Mouse (Mus musculus) limb, embryonic 14.5 days (tissue): ENCODE measurements around the gene Lin52. TPM values are rescaled to one million over a fixed set of nuclear protein-coding genes. Genes with fewer than 3 reads are reported as not detected.

Experiments
- ATAC-seq: fragments of 200-750 bp; cut with Nextera tagmentation; 2 replicates; pipeline ENCODE4 v1.8.0; 2017; ENCODE audit warnings: low read depth, moderate number of reproducible peaks, moderate TSS enrichment; ENCODE audit not compliant: low FRiP score
- DNase-seq: peaks from one replicate; pipeline ENCODE4 v3.0.0-alpha.2; 2015; ENCODE audit warnings: low spot score
- H3K27ac ChIP-seq: fragments of 300-500 bp; sonication (generic); replicated peaks from 2 replicates; pipeline ENCODE4 v1.5.1; 2014; ENCODE audit warnings: low read depth, mild to moderate bottlenecking, low read length, moderate library complexity, mixed read lengths
- H3K27me3 ChIP-seq: fragments of 300-500 bp; sonication (generic); 2 replicates; pipeline ENCODE4 v1.6.1; 2014; ENCODE audit warnings: low read length, mixed read lengths; ENCODE audit not compliant: control insufficient read depth, insufficient read depth
- H3K36me3 ChIP-seq: fragments of 300-500 bp; sonication (generic); 2 replicates; pipeline ENCODE4 v1.6.1; 2014; ENCODE audit warnings: mild to moderate bottlenecking, low read length, moderate library complexity, mixed read lengths; ENCODE audit not compliant: control insufficient read depth, insufficient read depth
- H3K4me1 ChIP-seq: fragments of 300-500 bp; sonication (generic); 2 replicates; pipeline ENCODE4 v1.6.1; 2014; ENCODE audit warnings: antibody characterized with exemption, low read length, mixed read lengths; ENCODE audit not compliant: control insufficient read depth, insufficient read depth
- H3K4me2 ChIP-seq: fragments of 300-500 bp; sonication (generic); replicated peaks from 2 replicates; pipeline ENCODE4 v1.6.1; 2014; ENCODE audit warnings: low read depth, mild to moderate bottlenecking, low read length, moderate library complexity; ENCODE audit not compliant: severe bottlenecking
- H3K4me3 ChIP-seq: fragments of 300-500 bp; sonication (generic); replicated peaks from 2 replicates; pipeline ENCODE4 v1.5.1; 2014; ENCODE audit warnings: low read length
- H3K9ac ChIP-seq: fragments of 300-500 bp; sonication (generic); 2 replicates; pipeline ENCODE4 v1.6.1; 2014; ENCODE audit warnings: mild to moderate bottlenecking, low read depth, low read length, moderate library complexity; ENCODE audit not compliant: severe bottlenecking
- H3K9me3 ChIP-seq: fragments of 300-500 bp; sonication (generic); 2 replicates; pipeline ENCODE4 v1.6.1; 2016; ENCODE audit warnings: low read length; ENCODE audit not compliant: control insufficient read depth
- POLR2A ChIP-seq: fragments of 200-500 bp; IDR thresholded peaks from 2 replicates; pipeline ENCODE4 v1.8.0; 2012; ENCODE audit warnings: inconsistent platforms, mild to moderate bottlenecking, moderate library complexity, borderline replicate concordance; ENCODE audit not compliant: insufficient read depth, insufficient read length; ENCODE audit errors: extremely low read depth
- WGBS: fragments of 180-500 bp; shearing (Covaris S2); extraction: QIAGEN DNeasy Blood & Tissue Kit; methylation state at CpG from one replicate; pipeline ENCODE4 v1.1.7; 2014; 5-methylcytosine and 5-hydroxymethylcytosine counted together
- polyA plus RNA-seq, 2 experiments: library from polyadenylated mRNA; depleted of rRNA in 1 of 2; stranded (reverse) in 1 of 2; unstranded in 1 of 2; fragments of >200 nt; fragmentation: Nextera tagmentation in 1 of 2; extraction: Ambion mirVana in 1 of 2; gene quantifications; 2 replicates each; pipeline versions ENCODE4 v1.2.1 to v1.2.3; 2012 to 2014

Gene Lin52
- polyA plus RNA-seq, 2 experiments: 17.3 to 17.9 TPM

GRCm38 (mm10) chr12:84423990-84424389 is 27.2 kb upstream of the Lin52 start:
- DNase-seq: no peak
- H3K4me2 ChIP-seq: no peak overlapping the region
- TF ChIP-seq POLR2A: no peak
- no peaks in the 10 kb centered on the region for H3K27me3 ChIP-seq
- no peak overlapping the region for H3K27ac ChIP-seq
- H3K36me3 ChIP-seq: no peaks in the 10 kb centered on the region
- no peaks in the 10 kb centered on the region for H3K9me3 ChIP-seq
- 46% methylated on average over 3 of the region's 3 CpGs for WGBS
- H3K4me1 ChIP-seq: no peaks in the 10 kb centered on the region
- no peak for ATAC-seq
- H3K9ac ChIP-seq: no peak overlapping the region
- no peak overlapping the region for H3K4me3 ChIP-seq

GRCm38 (mm10) chr12:84429825-84430224 is 21.4 kb upstream of the Lin52 start:
- H3K4me2 ChIP-seq: no peak overlapping the region
- no peak overlapping the region for H3K27ac ChIP-seq
- no peak for DNase-seq
- no peaks in the 10 kb centered on the region for H3K27me3 ChIP-seq
- no peak overlapping the region for H3K4me3 ChIP-seq
- H3K4me1 ChIP-seq: no peaks in the 10 kb centered on the region
- TF ChIP-seq POLR2A: no peak
- H3K36me3 ChIP-seq: peaks cover 2% of the 10 kb centered on the region; the same call in 1 of the 2 replicates
- no peak overlapping the region for H3K9ac ChIP-seq
- H3K9me3 ChIP-seq: no peaks in the 10 kb centered on the region
- 91% methylated on average over 2 of the region's 2 CpGs for WGBS
- ATAC-seq: no peak

GRCm38 (mm10) chr12:84438697-84439096 is 12.5 kb upstream of the Lin52 start:
- Histone ChIP-seq H3K4me2 (no peak overlapping the region), H3K9ac (no peak overlapping the region), H3K36me3 (no peaks in the 10 kb centered on the region; the same call in 1 of the 2 replicates), H3K27me3 (no peaks in the 10 kb centered on the region), H3K4me3 (no peak overlapping the region), H3K4me1 (no peaks in the 10 kb centered on the region), H3K9me3 (no peaks in the 10 kb centered on the region), H3K27ac (no peak overlapping the region)
- TF ChIP-seq POLR2A: no peak
- no peak for ATAC-seq
- WGBS: 63% methylated on average over 2 of the region's 2 CpGs
- no peak for DNase-seq

GRCm38 (mm10) chr12:84442526-84442925 is 8.7 kb upstream of the Lin52 start:
- ATAC-seq (no peak), DNase-seq (no peak)
- no peak overlapping the region for H3K4me2 ChIP-seq
- 67% methylated on average over 4 of the region's 4 CpGs for WGBS
- H3K27me3 ChIP-seq: no peaks in the 10 kb centered on the region
- H3K4me1 ChIP-seq: no peaks in the 10 kb centered on the region
- no peak for TF ChIP-seq POLR2A
- H3K9me3 ChIP-seq: no peaks in the 10 kb centered on the region
- no peak overlapping the region for H3K27ac ChIP-seq
- H3K9ac ChIP-seq: no peak overlapping the region
- H3K36me3 ChIP-seq: no peaks in the 10 kb centered on the region
- no peak overlapping the region for H3K4me3 ChIP-seq

- TF ChIP-seq POLR2A: no peak
- DNase-seq: no peak
- Histone ChIP-seq H3K4me2 (no peak overlapping the region), H3K27ac (no peak overlapping the region), H3K27me3 (no peaks in the 10 kb centered on the region), H3K4me1 (0 out of 2 replicates have a peak, but pooled peaks cover 6% of the 10 kb centered on the region), H3K4me3 (no peak overlapping the region), H3K9ac (no peak overlapping the region), H3K36me3 (no peaks in the 10 kb centered on the region), H3K9me3 (no peaks in the 10 kb centered on the region)
- WGBS: 70% methylated on average over 1 of the region's 1 CpGs
- no peak for ATAC-seq
Observed at GRCm38 (mm10) chr12:84447386-84447785, 3.8 kb upstream of the Lin52 start.

- Histone ChIP-seq H3K9me3 (no peaks in the 10 kb centered on the region), H3K9ac (no peak overlapping the region), H3K4me1 (0 out of 2 replicates have a peak, but pooled peaks cover 6% of the 10 kb centered on the region), H3K36me3 (no peaks in the 10 kb centered on the region), H3K4me2 (no peak overlapping the region), H3K4me3 (no peak overlapping the region), H3K27ac (no peak overlapping the region), H3K27me3 (no peaks in the 10 kb centered on the region)
- TF ChIP-seq POLR2A: no peak
- 88% methylated on average over 6 of the region's 6 CpGs for WGBS
- DNase-seq (no peak), ATAC-seq (no peak)
Observed at GRCm38 (mm10) chr12:84448181-84448580, 3.0 kb upstream of the Lin52 start.
